ENCODE assay signal across 16 mouse cellular contexts in genomic region chr7:133162131-133162530, GRCm38 (mm10). TPM values are rescaled to one million over a fixed set of nuclear protein-coding genes. Genes with fewer than 3 reads are reported as not detected.
A peak's percentile ranks its signal among the peaks of the same experiment; 100 is the strongest.
DNase-seq lines count a peak whose midpoint lies in the region.
"Had no signal": no experiment of that assay in that cellular context is flagged by ENCODE, and none has a peak within 500 bp of the region (broad histone marks: within the 10 kb centered on the region; RNA-seq: fewer than 3 reads in every experiment).

No protein-coding gene starts in this region.

- no peak overlapping the region for H3K4me3 ChIP-seq in limb, embryonic 10.5 days
- H3K4me3 ChIP-seq: heart, embryonic 10.5 days; left cerebral cortex, adult 2 months; midbrain, embryonic 15.5 days had no signal

- peaks cover 17% of the 10 kb centered on the region for H3K4me1 ChIP-seq in limb, embryonic 10.5 days
- H3K4me1 ChIP-seq: heart, embryonic 10.5 days; midbrain, embryonic 15.5 days had no signal

- H3K27me3 ChIP-seq in limb, embryonic 10.5 days (ENCODE audit: low read depth, poor library complexity, severe bottlenecking), result no peaks in the 10 kb centered on the region
- H3K27me3 ChIP-seq: midbrain, embryonic 15.5 days had no signal

- 72% methylated on average over 2 of the region's 2 CpGs for WGBS in limb, embryonic 10.5 days

- no peaks in the 10 kb centered on the region for H3K36me3 ChIP-seq in limb, embryonic 10.5 days
- H3K36me3 ChIP-seq: heart, embryonic 10.5 days; midbrain, embryonic 15.5 days had no signal

- peak overlapping the region; percentile 20; the same call in 1 of the 2 replicates for H3K27ac ChIP-seq in limb, embryonic 10.5 days
- H3K27ac ChIP-seq: heart, embryonic 10.5 days; hindbrain, embryonic 14.5 days; left cerebral cortex, adult 2 months; midbrain, embryonic 15.5 days had no signal

- no peaks in the 10 kb centered on the region for H3K9me3 ChIP-seq in limb, embryonic 10.5 days (replicated peaks)
- H3K9me3 ChIP-seq: heart, embryonic 10.5 days; midbrain, embryonic 15.5 days had no signal

- peak; percentile 42 to 56 for DNase-seq in kidney, postnatal 4 days
- no peak for DNase-seq in kidney, adult 11 months
- DNase-seq in 3T3-L1 (ENCODE audit: low read depth, low spot score), result peak; percentile 67
- peak; percentile 60 for DNase-seq in Muller cell, postnatal 12 days (ENCODE audit: inconsistent ontology term)
- DNase-seq in limb, embryonic 10.5 days (ENCODE audit: low spot score), result no peak
- no peak for DNase-seq in thymus, postnatal 0 days (ENCODE audit: low spot score)
- no peak for DNase-seq in urinary bladder, postnatal 25 days (ENCODE audit: low spot score)
- DNase-seq in layer of hippocampus, adult 9-11 months, result no peak
- DNase-seq: gastrocnemius, postnatal 10 days; heart, postnatal 14 days; right cerebral cortex, postnatal 25 days; thymus, adult 2 months had no signal

RNA-seq across cellular contexts. Expression of gene Ctbp2, which starts 38.0 kb away (rescaled TPM):
- polyA plus RNA-seq in limb, embryonic 10.5 days (2016; fragmentation: Nextera tagmentation; extraction: Ambion mirVana), result 145 TPM in 2 replicates
- polyA plus RNA-seq in thymus, postnatal 0 days (2015; fragmentation: Nextera tagmentation; extraction: Ambion mirVana), result 11.2 and 11.9 TPM in 2 replicates

RNA-seq across cellular contexts. Expression of gene Fgfr2, which starts 39.0 kb away (rescaled TPM):
- 47.7 and 64.4 TPM in 2 replicates for polyA plus RNA-seq in limb, embryonic 10.5 days (2016; fragmentation: Nextera tagmentation; extraction: Ambion mirVana)
- polyA plus RNA-seq in thymus, postnatal 0 days (2015; fragmentation: Nextera tagmentation; extraction: Ambion mirVana), result 23.6 and 24.2 TPM in 2 replicates

Comparison
In these comparisons a context has a peak if more than half of its experiments do, and no peak if none do; other contexts are left out.
1. DNase-seq: peak in kidney, postnatal 4 days (2 of 2), 3T3-L1 (single experiment) and Muller cell, postnatal 12 days (single experiment); none in kidney, adult 11 months (single experiment), limb, embryonic 10.5 days (single experiment), thymus, postnatal 0 days (single experiment), urinary bladder, postnatal 25 days (single experiment) and layer of hippocampus, adult 9-11 months (single experiment).
2. RNA of gene Ctbp2, which starts 38.0 kb away (polyA plus RNA-seq): 145 TPM in limb, embryonic 10.5 days; 11.2 to 11.9 TPM in thymus, postnatal 0 days; every median in the first group is over 10 times any median in the second.